Mouse (Mus musculus) G1E (cell line): Measurements from ENCODE around the gene Tomm6.

Experiments used
- CTCF ChIP-seq: IDR thresholded peaks from 2 replicates; pipeline ENCODE4 v1.5.1; 2012; ENCODE audit warnings: low read depth, low read length, inconsistent platforms, mixed read lengths
- GATA1 ChIP-seq: IDR thresholded peaks from 2 replicates; pipeline ENCODE4 v1.6.1; 2012; ENCODE audit warnings: borderline replicate concordance, low read length, inconsistent platforms, mixed read lengths

DNA sequence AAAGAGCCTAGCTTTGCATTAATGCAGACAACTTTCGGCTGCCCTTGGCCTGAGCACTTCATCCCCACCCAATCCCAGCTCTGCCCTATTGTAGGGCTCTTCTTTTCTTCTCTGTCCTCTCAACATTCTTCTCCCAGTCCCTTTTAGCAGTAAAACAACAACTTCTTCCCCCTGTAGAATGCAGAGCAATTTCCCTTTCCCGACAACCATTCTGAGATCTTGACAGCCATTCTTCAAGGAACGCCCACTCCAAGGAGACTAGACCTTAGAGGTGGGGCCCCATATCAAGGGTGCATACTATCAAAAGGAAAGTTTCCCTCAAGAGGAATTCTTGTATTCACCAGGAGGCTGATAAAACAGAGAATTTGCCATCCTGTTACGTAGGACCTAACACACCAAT is 39.2 kb downstream of the Tomm6 start:
- TF ChIP-seq CTCF (no peak), GATA1 (no peak)
